Comparison of ENCODE assay signal across 14 mouse cellular contexts in genomic region chr7:89903007-89903406, GRCm38 (mm10). TPM values are rescaled to one million over a fixed set of nuclear protein-coding genes. Genes with fewer than 3 reads are reported as not detected.
DNase-seq lines count a peak whose midpoint lies in the region; ATAC-seq lines count a peak whose summit lies in the region.
"Had no signal": no experiment of that assay in that cellular context is flagged by ENCODE, and none has a peak within 500 bp of the region (broad histone marks: within the 10 kb centered on the region; RNA-seq: fewer than 3 reads in every experiment).

No protein-coding gene starts in this region.

- no peak overlapping the region for H3K9ac ChIP-seq in heart, embryonic 11.5 days (ENCODE audit: low read depth, low read length)
- no peak overlapping the region for H3K9ac ChIP-seq in lung, embryonic 15.5 days
- no peak overlapping the region for H3K9ac ChIP-seq in midbrain, embryonic 14.5 days (replicated peaks; ENCODE audit: low read length)
- H3K9ac ChIP-seq: liver, postnatal 0 days had no signal

- H3K9me3 ChIP-seq in heart, embryonic 11.5 days (replicated peaks; ENCODE audit: control insufficient read depth, low read length): no peaks in the 10 kb centered on the region
- no peaks in the 10 kb centered on the region for H3K9me3 ChIP-seq in lung, embryonic 15.5 days
- H3K9me3 ChIP-seq in hindbrain, embryonic 10.5 days: no peaks in the 10 kb centered on the region
- H3K9me3 ChIP-seq in midbrain, embryonic 14.5 days (ENCODE audit: control insufficient read depth, low read length): no peaks in the 10 kb centered on the region

- no peak for ATAC-seq in heart, embryonic 11.5 days (replicated peaks; ENCODE audit: insufficient number of reproducible peaks, low FRiP score, low TSS enrichment)
- ATAC-seq in lung, embryonic 15.5 days (ENCODE audit: borderline replicate concordance, extremely low read depth, low FRiP score, low TSS enrichment): peak; percentile 19; the same call in 1 of the 2 replicates
- no peak for ATAC-seq in midbrain, embryonic 14.5 days (ENCODE audit: low FRiP score, low TSS enrichment)
- ATAC-seq: liver, postnatal 0 days had no signal

- H3K4me1 ChIP-seq in heart, embryonic 11.5 days (ENCODE audit: control insufficient read depth, insufficient read depth, low read length): no peaks in the 10 kb centered on the region
- H3K4me1 ChIP-seq in lung, embryonic 15.5 days: no peaks in the 10 kb centered on the region
- peaks cover 12% of the 10 kb centered on the region for H3K4me1 ChIP-seq in hindbrain, embryonic 10.5 days (replicated peaks)
- H3K4me1 ChIP-seq in midbrain, embryonic 14.5 days (ENCODE audit: control insufficient read depth, insufficient read depth, low read length): peaks cover 6% of the 10 kb centered on the region; the same call in 1 of the 2 replicates

- no peak for DNase-seq in heart, adult 8-10 months (ENCODE audit: low spot score)
- no peak for DNase-seq in lung, postnatal 4 days
- no peak for DNase-seq in hindbrain, embryonic 10.5 days (ENCODE audit: low spot score)
- no peak for DNase-seq in midbrain, embryonic 14.5 days
- DNase-seq in cerebellum, postnatal 14 days: no peak
- no peak for DNase-seq in cerebellum, adult 9-10 months
- DNase-seq: B cell, adult 2 months; cerebellum, adult 11-12 months; gastrocnemius, adult 2 months; kidney, adult 18-20 months; liver, postnatal 0 days had no signal

- H3K36me3 ChIP-seq in heart, embryonic 11.5 days (ENCODE audit: control insufficient read depth, insufficient read depth, low read length): no peaks in the 10 kb centered on the region
- no peaks in the 10 kb centered on the region for H3K36me3 ChIP-seq in lung, embryonic 15.5 days
- H3K36me3 ChIP-seq in hindbrain, embryonic 10.5 days: no peaks in the 10 kb centered on the region
- H3K36me3 ChIP-seq in midbrain, embryonic 14.5 days (ENCODE audit: control insufficient read depth, insufficient read depth, low read length): no peaks in the 10 kb centered on the region

- H3K27ac ChIP-seq in heart, embryonic 11.5 days (ENCODE audit: low read depth, low read length): no peak overlapping the region
- no peak overlapping the region for H3K27ac ChIP-seq in lung, embryonic 15.5 days
- H3K27ac ChIP-seq in hindbrain, embryonic 10.5 days: no peak overlapping the region
- no peak overlapping the region for H3K27ac ChIP-seq in midbrain, embryonic 14.5 days (replicated peaks; ENCODE audit: low read depth, low read length)
- H3K27ac ChIP-seq: gastrocnemius, adult 2 months had no signal

- H3K4me2 ChIP-seq in heart, embryonic 11.5 days: peak overlapping the region; percentile 47
- H3K4me2 ChIP-seq in lung, embryonic 15.5 days: peak overlapping the region; percentile 47
- peak overlapping the region; percentile 36 for H3K4me2 ChIP-seq in midbrain, embryonic 14.5 days (ENCODE audit: low read length)

- H3K4me3 ChIP-seq in heart, embryonic 11.5 days (ENCODE audit: low read depth, low read length): no peak overlapping the region
- no peak overlapping the region for H3K4me3 ChIP-seq in lung, embryonic 15.5 days
- peak overlapping the region; percentile 18; the same call in 1 of the 2 replicates for H3K4me3 ChIP-seq in hindbrain, embryonic 10.5 days
- H3K4me3 ChIP-seq in midbrain, embryonic 14.5 days (replicated peaks; ENCODE audit: low read depth, low read length): no peak overlapping the region
- H3K4me3 ChIP-seq: myocyte had no signal

- no peaks in the 10 kb centered on the region for H3K27me3 ChIP-seq in heart, embryonic 11.5 days (ENCODE audit: control insufficient read depth, insufficient read depth, low read length)
- no peaks in the 10 kb centered on the region for H3K27me3 ChIP-seq in lung, embryonic 15.5 days
- H3K27me3 ChIP-seq in hindbrain, embryonic 10.5 days (ENCODE audit: insufficient read depth, poor library complexity, severe bottlenecking): no peaks in the 10 kb centered on the region
- no peaks in the 10 kb centered on the region for H3K27me3 ChIP-seq in midbrain, embryonic 14.5 days (ENCODE audit: control insufficient read depth, insufficient read depth, low read length)

- WGBS in heart, embryonic 11.5 days (ENCODE audit: insufficient replicate concordance): 75% methylated on average over 8 of the region's 8 CpGs
- WGBS in lung, embryonic 15.5 days: 70% methylated on average over 8 of the region's 8 CpGs
- 87% methylated on average over 8 of the region's 8 CpGs for WGBS in hindbrain, embryonic 10.5 days
- 84% methylated on average over 8 of the region's 8 CpGs for WGBS in midbrain, embryonic 14.5 days

RNA-seq across cellular contexts. Expression of gene Ccdc81, which starts 0.4 kb away (rescaled TPM):
- polyA plus RNA-seq in heart, embryonic 11.5 days (2014; fragmentation: Nextera tagmentation; extraction: Ambion mirVana): not detected in 2 replicates
- not detected for total RNA-seq in heart, adult 8-10 months (2022)
- polyA plus RNA-seq in lung, embryonic 15.5 days (2015; fragmentation: Nextera tagmentation; extraction: Ambion mirVana): 0.17 and 0.34 TPM in 2 replicates
- 0.16 and 0.31 TPM in 2 replicates for polyA plus RNA-seq in hindbrain, embryonic 10.5 days (2016; fragmentation: Nextera tagmentation; extraction: Ambion mirVana)
- polyA plus RNA-seq in midbrain, embryonic 14.5 days (2014; fragmentation: Nextera tagmentation; extraction: Ambion mirVana): 0.27 and 0.66 TPM in 2 replicates
- total RNA-seq: gastrocnemius, adult 2 months had no signal
- polyA plus RNA-seq: liver, postnatal 0 days; myocyte had no signal

RNA-seq across cellular contexts. Expression of gene Hikeshi, which starts 38.0 kb away (rescaled TPM):
- 116 and 122 TPM in 2 replicates for polyA plus RNA-seq in heart, embryonic 11.5 days (2014; fragmentation: Nextera tagmentation; extraction: Ambion mirVana)
- 10 to 100 TPM; 62.4 to 95.6 (median 84.5) TPM for total RNA-seq in heart, adult 8-10 months (2022)
- polyA plus RNA-seq in lung, embryonic 15.5 days (2015; fragmentation: Nextera tagmentation; extraction: Ambion mirVana): 136 and 144 TPM in 2 replicates
- 166 and 168 TPM in 2 replicates for polyA plus RNA-seq in hindbrain, embryonic 10.5 days (2016; fragmentation: Nextera tagmentation; extraction: Ambion mirVana)
- polyA plus RNA-seq in midbrain, embryonic 14.5 days (2014; fragmentation: Nextera tagmentation; extraction: Ambion mirVana): 134 and 154 TPM in 2 replicates
